Mouse (Mus musculus): Measurements from ENCODE around the gene Pkd1l3. TPM values are rescaled to one million over a fixed set of nuclear protein-coding genes. Genes with fewer than 3 reads are reported as not detected.

Pkd1l3 gene
- total and polyA plus RNA-seq, 3 experiments: 3.5 to 23.9 (median 11.2) TPM

- peak overlapping the region; percentile 75 for H3K4me3 ChIP-seq (ENCODE audit: low read depth, low read length)
- no peaks in the 10 kb centered on the region for H3K9me3 ChIP-seq (replicated peaks)
- ATAC-seq (ENCODE audit: extremely low read depth, insufficient number of reproducible peaks, low FRiP score, poor library complexity, severe bottlenecking) (no peak), DNase-seq (ENCODE audit: low spot score) (no peak)
- no peak for TF ChIP-seq GATA2 (IDR thresholded peaks at IDR 0.05; ENCODE audit: borderline replicate concordance, low read depth, low read length)
- TF ChIP-seq CTCF (IDR thresholded peaks at IDR 0.05; ENCODE audit: low read depth, low read length): no peak
- no peak for TF ChIP-seq GATA1 (IDR thresholded peaks at IDR 0.05; ENCODE audit: borderline replicate concordance, low read length)
- no peak for TF ChIP-seq TAL1 (conservative IDR thresholded peaks at IDR 0.05; ENCODE audit: low read depth, low read length)
- TF ChIP-seq POLR2AphosphoS5 (IDR thresholded peaks at IDR 0.05; ENCODE audit: insufficient replicate concordance, low read depth, low read length): no peak
- H3K4me1 ChIP-seq (ENCODE audit: insufficient read depth, low read depth, low read length): peaks cover 50% of the 10 kb centered on the region
- H3K27me3 ChIP-seq (ENCODE audit: insufficient read depth, low read length): no peaks in the 10 kb centered on the region
- peaks cover 38% of the 10 kb centered on the region for H3K36me3 ChIP-seq (replicated peaks)
These were observed 5.2 kb upstream of the Pkd1l3 start for GRCm38 (mm10) chr8:109609153-109609502.

GRCm38 (mm10) chr8:109615569-109615968 is 1.3 kb downstream of the Pkd1l3 start:
- ATAC-seq (ENCODE audit: extremely low read depth, insufficient number of reproducible peaks, low FRiP score, poor library complexity, severe bottlenecking): no peak
- no peak for DNase-seq (ENCODE audit: low spot score)
- peak overlapping the region; percentile 70; the same call in 1 of the 2 replicates for H3K4me3 ChIP-seq (ENCODE audit: low read depth, low read length)

GRCm38 (mm10) chr8:109628638-109629037 is 14.3 kb downstream of the Pkd1l3 start:
- H3K27me3 ChIP-seq (ENCODE audit: insufficient read depth, low read length): no peaks in the 10 kb centered on the region
- H3K4me3 ChIP-seq (ENCODE audit: low read depth, low read length): no peak overlapping the region
- DNase-seq (ENCODE audit: low spot score) (no peak), ATAC-seq (ENCODE audit: extremely low read depth, insufficient number of reproducible peaks, low FRiP score, poor library complexity, severe bottlenecking) (no peak)
- TF ChIP-seq TAL1 (conservative IDR thresholded peaks at IDR 0.05; ENCODE audit: low read depth, low read length): no peak
- TF ChIP-seq CTCF (IDR thresholded peaks at IDR 0.05; ENCODE audit: low read depth, low read length): no peak
- no peak for TF ChIP-seq GATA2 (IDR thresholded peaks at IDR 0.05; ENCODE audit: borderline replicate concordance, low read depth, low read length)
- TF ChIP-seq GATA1 (IDR thresholded peaks at IDR 0.05; ENCODE audit: borderline replicate concordance, low read length): no peak
- no peak for TF ChIP-seq POLR2AphosphoS5 (IDR thresholded peaks at IDR 0.05; ENCODE audit: insufficient replicate concordance, low read depth, low read length)
- no peaks in the 10 kb centered on the region for H3K9me3 ChIP-seq (replicated peaks)
- H3K4me1 ChIP-seq (ENCODE audit: insufficient read depth, low read depth, low read length): no peaks in the 10 kb centered on the region
- peaks cover 94% of the 10 kb centered on the region for H3K36me3 ChIP-seq (replicated peaks)

More at GRCm38 (mm10) chr8:109615569-109615968, 1.3 kb downstream of the Pkd1l3 start:
- Histone ChIP-seq H3K9me3 (replicated peaks) (peaks cover 19% of the 10 kb centered on the region), H3K36me3 (replicated peaks) (peaks cover 59% of the 10 kb centered on the region), H3K27me3 (ENCODE audit: insufficient read depth, low read length) (no peaks in the 10 kb centered on the region), H3K4me1 (ENCODE audit: insufficient read depth, low read depth, low read length) (peaks cover 33% of the 10 kb centered on the region)
- TF ChIP-seq TAL1 (conservative IDR thresholded peaks at IDR 0.05; ENCODE audit: low read depth, low read length): no peak
- TF ChIP-seq CTCF (IDR thresholded peaks at IDR 0.05; ENCODE audit: low read depth, low read length): no peak
- TF ChIP-seq POLR2AphosphoS5 (IDR thresholded peaks at IDR 0.05; ENCODE audit: insufficient replicate concordance, low read depth, low read length): no peak
- no peak for TF ChIP-seq GATA1 (IDR thresholded peaks at IDR 0.05; ENCODE audit: borderline replicate concordance, low read length)
- no peak for TF ChIP-seq GATA2 (IDR thresholded peaks at IDR 0.05; ENCODE audit: borderline replicate concordance, low read depth, low read length)

- TF ChIP-seq TAL1 (conservative IDR thresholded peaks at IDR 0.05; ENCODE audit: low read depth, low read length): no peak
- no peak for TF ChIP-seq POLR2AphosphoS5 (IDR thresholded peaks at IDR 0.05; ENCODE audit: insufficient replicate concordance, low read depth, low read length)
- TF ChIP-seq GATA2 (IDR thresholded peaks at IDR 0.05; ENCODE audit: borderline replicate concordance, low read depth, low read length): no peak
- no peak for TF ChIP-seq CTCF (IDR thresholded peaks at IDR 0.05; ENCODE audit: low read depth, low read length)
- TF ChIP-seq GATA1 (IDR thresholded peaks at IDR 0.05; ENCODE audit: borderline replicate concordance, low read length): no peak
- H3K4me3 ChIP-seq (ENCODE audit: low read depth, low read length): no peak overlapping the region
- peaks cover 92% of the 10 kb centered on the region for H3K36me3 ChIP-seq (replicated peaks)
- H3K27me3 ChIP-seq (ENCODE audit: insufficient read depth, low read length): no peaks in the 10 kb centered on the region
- no peaks in the 10 kb centered on the region for H3K4me1 ChIP-seq (ENCODE audit: insufficient read depth, low read depth, low read length)
- no peaks in the 10 kb centered on the region for H3K9me3 ChIP-seq (replicated peaks)
- no peak for DNase-seq (ENCODE audit: low spot score)
- no peak for ATAC-seq (ENCODE audit: extremely low read depth, insufficient number of reproducible peaks, low FRiP score, poor library complexity, severe bottlenecking)
These were observed 18.2 kb downstream of the Pkd1l3 start for GRCm38 (mm10) chr8:109632498-109632897.

- no peaks in the 10 kb centered on the region for H3K4me1 ChIP-seq (ENCODE audit: insufficient read depth, low read depth, low read length)
- H3K36me3 ChIP-seq (replicated peaks): peaks cover 91% of the 10 kb centered on the region
- no peak for DNase-seq (ENCODE audit: low spot score)
- no peak overlapping the region for H3K4me3 ChIP-seq (ENCODE audit: low read depth, low read length)
- H3K9me3 ChIP-seq (replicated peaks): no peaks in the 10 kb centered on the region
- H3K27me3 ChIP-seq (ENCODE audit: insufficient read depth, low read length): no peaks in the 10 kb centered on the region
- no peak for TF ChIP-seq POLR2AphosphoS5 (IDR thresholded peaks at IDR 0.05; ENCODE audit: insufficient replicate concordance, low read depth, low read length)
- TF ChIP-seq CTCF (IDR thresholded peaks at IDR 0.05; ENCODE audit: low read depth, low read length): no peak
- TF ChIP-seq GATA2 (IDR thresholded peaks at IDR 0.05; ENCODE audit: borderline replicate concordance, low read depth, low read length): no peak
- no peak for TF ChIP-seq GATA1 (IDR thresholded peaks at IDR 0.05; ENCODE audit: borderline replicate concordance, low read length)
- TF ChIP-seq TAL1 (conservative IDR thresholded peaks at IDR 0.05; ENCODE audit: low read depth, low read length): no peak
- ATAC-seq (ENCODE audit: extremely low read depth, insufficient number of reproducible peaks, low FRiP score, poor library complexity, severe bottlenecking): no peak
These were observed 20.8 kb downstream of the Pkd1l3 start for GRCm38 (mm10) chr8:109635146-109635545.

- no peaks in the 10 kb centered on the region for H3K27me3 ChIP-seq (ENCODE audit: insufficient read depth, low read length)
- TF ChIP-seq GATA2 (IDR thresholded peaks at IDR 0.05; ENCODE audit: borderline replicate concordance, low read depth, low read length) (no peak), POLR2AphosphoS5 (IDR thresholded peaks at IDR 0.05; ENCODE audit: insufficient replicate concordance, low read depth, low read length) (no peak), GATA1 (IDR thresholded peaks at IDR 0.05; ENCODE audit: borderline replicate concordance, low read length) (no peak), CTCF (IDR thresholded peaks at IDR 0.05; ENCODE audit: low read depth, low read length) (no peak)
- no peaks in the 10 kb centered on the region for H3K9me3 ChIP-seq (replicated peaks)
- DNase-seq (ENCODE audit: low spot score): no peak
- no peak for ATAC-seq (ENCODE audit: extremely low read depth, insufficient number of reproducible peaks, low FRiP score, poor library complexity, severe bottlenecking)
- no peaks in the 10 kb centered on the region for H3K4me1 ChIP-seq (ENCODE audit: insufficient read depth, low read depth, low read length)
- peaks cover 86% of the 10 kb centered on the region for H3K36me3 ChIP-seq (replicated peaks)
- H3K4me3 ChIP-seq (ENCODE audit: low read depth, low read length): no peak overlapping the region
These were observed 24.5 kb downstream of the Pkd1l3 start for GRCm38 (mm10) chr8:109638851-109639250.

Measured in G1E (cell line).